Mouse (Mus musculus) right cerebral cortex, adult 18-20 months (tissue): ENCODE measurements at regions not wholly inside any gene's neighbourhood (a gene's known extent, or its start where the extent isn't known, plus 50 kb on each side); places are given as distances from the start of the nearest gene placed in this dataset.

Experiments used
- DNase-seq: peaks from one replicate; pipeline ENCODE4 v3.0.0; 2022; ENCODE audit warnings: mixed read lengths

- DNase-seq: no peak
Observed at GRCm38 (mm10) chr8:50180682-50181081, 1336.9 kb upstream of the Tenm3 start.

- no peak for DNase-seq
Observed at GRCm38 (mm10) chr8:50164773-50165454, 1321.2 kb upstream of the Tenm3 start.

DNA sequence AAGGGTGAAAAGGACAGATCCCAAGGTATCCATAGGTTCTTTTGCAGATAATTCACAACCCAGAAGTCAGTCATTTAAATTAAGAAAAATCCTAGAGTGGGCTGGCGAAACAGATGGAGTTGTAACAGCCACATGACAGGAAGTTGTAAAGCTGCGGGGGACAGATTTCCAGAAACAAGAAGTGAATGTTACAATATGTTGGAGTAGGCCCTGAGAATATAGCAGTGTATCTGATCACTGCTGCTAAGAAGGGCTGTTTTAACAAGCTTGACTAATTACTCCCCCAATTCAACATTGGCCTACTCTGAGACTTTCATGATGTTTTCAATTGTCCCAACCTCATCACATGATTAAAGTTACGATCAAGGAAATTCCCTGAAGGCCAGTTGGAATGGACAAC is 1317.3 kb upstream of the Tenm3 start:
- peak; percentile 2 for DNase-seq

- peak; percentile 1 for DNase-seq
Observed at GRCm38 (mm10) chr8:50160326-50160725, 1316.6 kb upstream of the Tenm3 start.

GRCm38 (mm10) chr8:50139876-50140275 is 1296.1 kb upstream of the Tenm3 start:
- DNase-seq: no peak

DNA sequence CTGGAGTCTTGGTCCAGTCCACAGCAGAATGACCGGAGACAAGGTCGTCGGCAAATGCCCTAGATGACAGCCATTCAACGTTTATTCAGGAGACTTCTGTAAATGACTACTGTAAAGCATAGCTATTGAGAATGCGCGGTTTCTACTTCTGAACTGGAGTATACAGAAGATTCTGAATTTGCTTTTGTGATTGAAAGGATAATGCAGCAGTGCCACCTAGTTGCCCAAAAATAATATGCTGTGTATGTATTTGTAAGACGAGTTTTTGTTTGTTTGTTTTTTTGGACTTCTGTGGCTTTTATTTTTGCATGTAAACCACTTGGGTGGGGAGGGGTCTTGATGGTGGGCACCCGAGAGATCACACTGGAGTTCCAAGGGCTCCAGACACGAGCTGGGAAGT is 1276.3 kb upstream of the Tenm3 start:
- no peak for DNase-seq

DNA sequence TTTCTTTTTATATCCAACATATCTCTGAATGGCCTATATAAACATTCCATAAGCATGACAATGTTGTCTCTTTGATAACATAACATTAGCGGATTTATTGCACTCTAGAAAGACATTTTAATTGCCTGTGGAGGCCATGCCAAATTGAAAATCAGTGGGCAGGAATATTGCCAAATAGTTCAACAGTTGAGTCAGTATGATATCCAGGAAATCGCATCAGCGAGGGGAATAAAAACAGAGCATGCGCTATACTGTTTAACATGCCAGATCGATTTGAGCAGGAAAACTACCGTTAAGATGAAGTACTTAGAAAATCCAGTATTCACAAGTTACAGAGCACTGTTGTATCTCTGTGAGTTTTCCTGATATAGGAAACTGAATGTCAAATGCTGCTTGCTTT is 1238.6 kb upstream of the Tenm3 start:
- no peak for DNase-seq

GRCm38 (mm10) chr8:50037096-50037495 is 1193.3 kb upstream of the Tenm3 start:
- no peak for DNase-seq

GRCm38 (mm10) chr8:50027544-50027943 is 1183.8 kb upstream of the Tenm3 start:
- no peak for DNase-seq

DNA sequence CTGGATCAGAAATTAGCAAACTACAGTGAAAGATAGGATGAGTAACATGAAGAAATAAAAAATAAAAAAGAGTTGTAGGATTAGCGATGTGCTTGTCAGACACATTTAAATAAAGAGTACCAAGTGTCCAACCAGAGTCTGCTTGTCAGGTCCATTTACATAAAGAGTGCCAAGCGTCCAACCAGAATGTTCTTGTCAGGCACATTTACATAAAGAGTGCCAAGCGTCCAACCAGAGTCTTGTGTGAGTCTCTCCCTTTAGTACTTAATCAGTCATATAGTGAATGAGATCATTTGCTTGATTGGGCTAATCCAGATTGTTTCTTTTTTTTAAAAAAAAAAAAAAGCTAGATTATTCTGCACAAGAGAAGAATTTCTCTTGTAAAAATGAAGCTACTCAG is 1163.8 kb upstream of the Tenm3 start:
- no peak for DNase-seq

GRCm38 (mm10) chr8:50004254-50004653 is 1160.5 kb upstream of the Tenm3 start:
- no peak for DNase-seq

GRCm38 (mm10) chr8:50003641-50004040 is 1159.9 kb upstream of the Tenm3 start:
- no peak for DNase-seq

- no peak for DNase-seq
Observed at GRCm38 (mm10) chr8:49998281-49999037, 1154.7 kb upstream of the Tenm3 start.
